Mouse (Mus musculus) neural tube, embryonic 13.5 days (tissue): ENCODE results near the gene Gpr68. TPM values are rescaled to one million over a fixed set of nuclear protein-coding genes. Genes with fewer than 3 reads are reported as not detected.

Experiments used
- ATAC-seq: fragments of 200-750 bp; cut with Nextera tagmentation; 2 replicates; pipeline ENCODE4 v1.8.0; 2017; ENCODE audit warnings: low read depth, mild to moderate bottlenecking, moderate TSS enrichment, moderate library complexity
- H3K27ac ChIP-seq: fragments of 300-500 bp; sonication (generic); replicated peaks from 2 replicates; pipeline ENCODE4 v1.5.1; 2015; ENCODE audit warnings: moderate library complexity, mild to moderate bottlenecking, inconsistent platforms
- H3K27me3 ChIP-seq: fragments of 300-500 bp; sonication (generic); 2 replicates; pipeline ENCODE4 v1.6.1; 2015; ENCODE audit warnings: mild to moderate bottlenecking, inconsistent platforms
- H3K36me3 ChIP-seq: fragments of 300-500 bp; sonication (generic); 2 replicates; pipeline ENCODE4 v1.6.1; 2015; ENCODE audit warnings: mild to moderate bottlenecking, inconsistent platforms
- H3K4me1 ChIP-seq: fragments of 300-500 bp; sonication (generic); replicated peaks from 2 replicates; pipeline ENCODE4 v1.6.1; 2015; ENCODE audit warnings: inconsistent platforms
- H3K4me2 ChIP-seq: fragments of 300-500 bp; sonication (generic); 2 replicates; pipeline ENCODE4 v1.6.1; 2015; ENCODE audit warnings: inconsistent platforms, mild to moderate bottlenecking, moderate library complexity
- H3K4me3 ChIP-seq: fragments of 300-500 bp; sonication (generic); 2 replicates; pipeline ENCODE4 v1.5.1; 2015; ENCODE audit warnings: mild to moderate bottlenecking, inconsistent platforms
- H3K9ac ChIP-seq: fragments of 300-500 bp; sonication (generic); 2 replicates; pipeline ENCODE4 v1.6.1; 2015; ENCODE audit warnings: moderate library complexity, mild to moderate bottlenecking, inconsistent platforms
- H3K9me3 ChIP-seq: fragments of 300-500 bp; sonication (generic); 2 replicates; pipeline ENCODE4 v1.6.1; 2016; ENCODE audit warnings: inconsistent platforms
- WGBS: fragments of 180-500 bp; shearing (Covaris S2); methylation state at CpG from one replicate; pipeline ENCODE4 v1.1.7; 2015; 5-methylcytosine and 5-hydroxymethylcytosine counted together
- polyA plus RNA-seq: library from polyadenylated mRNA; unstranded; fragments of >200 nt; fragmentation: Nextera tagmentation; extraction: Ambion mirVana; gene quantifications from 2 replicates; pipeline ENCODE4 v1.2.1, GENCODE M21; 2015

The Gpr68 gene
- polyA plus RNA-seq, 1 experiment from 2014 or later = 2.2 TPM

- H3K4me3 ChIP-seq = no peak overlapping the region
- H3K4me2 ChIP-seq = no peak overlapping the region
- H3K27me3 ChIP-seq = no peaks in the 10 kb centered on the region
- no peaks in the 10 kb centered on the region for H3K9me3 ChIP-seq
- H3K36me3 ChIP-seq = no peaks in the 10 kb centered on the region
- H3K27ac ChIP-seq = no peak overlapping the region
- ATAC-seq = peak; percentile 67; the same call in 1 of the 2 replicates
- H3K4me1 ChIP-seq = peaks cover 5% of the 10 kb centered on the region
- no peak overlapping the region for H3K9ac ChIP-seq
- 25% methylated on average over 3 of the region's 3 CpGs for WGBS
These were observed 66.7 kb downstream of the Gpr68 start for GRCm38 (mm10) chr12:100841211-100841792.

GRCm38 (mm10) chr12:100839926-100840325 is 68.1 kb downstream of the Gpr68 start:
- no peak overlapping the region for H3K4me2 ChIP-seq
- no peak overlapping the region for H3K4me3 ChIP-seq
- H3K27ac ChIP-seq = no peak overlapping the region
- WGBS = 76% methylated on average over 6 of the region's 6 CpGs
- H3K4me1 ChIP-seq = no peaks in the 10 kb centered on the region; the same call in 1 of the 2 replicates
- no peaks in the 10 kb centered on the region for H3K36me3 ChIP-seq
- no peaks in the 10 kb centered on the region for H3K27me3 ChIP-seq
- no peak for ATAC-seq
- no peak overlapping the region for H3K9ac ChIP-seq
- no peaks in the 10 kb centered on the region for H3K9me3 ChIP-seq

- WGBS = 45% methylated on average over 8 of the region's 8 CpGs
- Histone ChIP-seq H3K9ac (no peak overlapping the region), H3K4me2 (no peak overlapping the region), H3K36me3 (no peaks in the 10 kb centered on the region), H3K27ac (no peak overlapping the region), H3K27me3 (no peaks in the 10 kb centered on the region; the same call in 1 of the 2 replicates), H3K4me1 (no peaks in the 10 kb centered on the region; the same call in 1 of the 2 replicates), H3K9me3 (no peaks in the 10 kb centered on the region), H3K4me3 (no peak overlapping the region)
- ATAC-seq = no peak
These were observed 68.9 kb downstream of the Gpr68 start for GRCm38 (mm10) chr12:100839079-100839600.

- 91% methylated on average over 3 of the region's 3 CpGs for WGBS
- Histone ChIP-seq H3K27me3 (no peaks in the 10 kb centered on the region; the same call in 1 of the 2 replicates), H3K4me3 (no peak overlapping the region), H3K36me3 (no peaks in the 10 kb centered on the region), H3K9ac (no peak overlapping the region), H3K4me1 (no peaks in the 10 kb centered on the region; the same call in 1 of the 2 replicates), H3K4me2 (no peak overlapping the region), H3K27ac (no peak overlapping the region), H3K9me3 (no peaks in the 10 kb centered on the region)
- no peak for ATAC-seq
These were observed 70.8 kb downstream of the Gpr68 start for GRCm38 (mm10) chr12:100837208-100837607.

GRCm38 (mm10) chr12:100831629-100832325 is 76.2 kb downstream of the Gpr68 start:
- 25% methylated on average over 8 of the region's 8 CpGs for WGBS
- no peak overlapping the region for H3K4me3 ChIP-seq
- H3K27ac ChIP-seq = 0 out of 2 replicates have a peak overlapping the region, but pooled peaks have one; percentile 3
- ATAC-seq = peak; percentile 88
- H3K27me3 ChIP-seq = no peaks in the 10 kb centered on the region; the same call in none of the 2 replicates
- no peaks in the 10 kb centered on the region for H3K9me3 ChIP-seq
- H3K4me2 ChIP-seq = no peak overlapping the region
- H3K9ac ChIP-seq = no peak overlapping the region
- H3K36me3 ChIP-seq = no peaks in the 10 kb centered on the region
- H3K4me1 ChIP-seq = peaks cover 15% of the 10 kb centered on the region

GRCm38 (mm10) chr12:100831021-100831420 is 77.0 kb downstream of the Gpr68 start:
- H3K27ac ChIP-seq = no peak overlapping the region
- WGBS = 69% methylated on average over 2 of the region's 2 CpGs
- H3K4me3 ChIP-seq = no peak overlapping the region
- no peaks in the 10 kb centered on the region for H3K9me3 ChIP-seq
- H3K36me3 ChIP-seq = no peaks in the 10 kb centered on the region
- no peak overlapping the region for H3K4me2 ChIP-seq
- H3K4me1 ChIP-seq = peaks cover 15% of the 10 kb centered on the region
- no peak overlapping the region for H3K9ac ChIP-seq
- no peak for ATAC-seq
- H3K27me3 ChIP-seq = no peaks in the 10 kb centered on the region; the same call in none of the 2 replicates

Other genes starting within 250 kb of the Gpr68 start
- 5.5 and 6.2 TPM in 2 replicates for gene Rps6ka5, start 181.2 kb downstream of the Gpr68 start, polyA plus RNA-seq
- gene Dglucy, start 129.1 kb downstream of the Gpr68 start, polyA plus RNA-seq = 1.8 and 2.0 TPM in 2 replicates
- 11.0 and 11.8 TPM in 2 replicates for gene Ccdc88c, start 120.9 kb upstream of the Gpr68 start, polyA plus RNA-seq
- gene Ppp4r3a, start 175.5 kb upstream of the Gpr68 start, polyA plus RNA-seq = 31.6 and 32.4 TPM in 2 replicates